Mouse (Mus musculus) MEL (cell line): Measurements from ENCODE around the gene Slc23a2. TPM values are rescaled to one million over a fixed set of nuclear protein-coding genes. Genes with fewer than 3 reads are reported as not detected.

Experiments used
- DNase-seq: peaks from one replicate; pipeline ENCODE4 v3.0.0; 2011; ENCODE audit warnings: low read depth, low spot score
- H3K27ac ChIP-seq: 2 replicates; pipeline ENCODE4 v1.5.1; 2012; ENCODE audit warnings: low read depth, mild to moderate bottlenecking, control low read depth, low read length, moderate library complexity; ENCODE audit not compliant: control insufficient read depth
- H3K27me3 ChIP-seq, 2 experiments: fragments of 150-350 bp in 1 of 2; sonication (generic) in 1 of 2; 2 replicates each; pipeline ENCODE4 v1.6.1; 2012; ENCODE audit warnings: low read length in 2 of 2, mild to moderate bottlenecking in 2 of 2, improper control_type of control experiment in 1 of 2, moderate library complexity in 1 of 2; ENCODE audit not compliant: insufficient read depth in 2 of 2, control insufficient read depth in 1 of 2
- H3K36me3 ChIP-seq, 2 experiments: 2 replicates each; pipeline ENCODE4 v1.6.1; 2012 to 2014; ENCODE audit warnings: low read length in 2 of 2, improper control_type of control experiment in 1 of 2, inconsistent platforms in 1 of 2, mild to moderate bottlenecking in 1 of 2; ENCODE audit not compliant: insufficient read depth in 2 of 2, control insufficient read depth in 1 of 2
- H3K4me1 ChIP-seq, 2 experiments: fragments of 150-350 bp in 1 of 2; sonication (generic) in 1 of 2; 2 replicates each; pipeline ENCODE4 v1.6.1; 2012; ENCODE audit warnings: low read length in 2 of 2, improper control_type of control experiment in 1 of 2, mild to moderate bottlenecking in 1 of 2; ENCODE audit not compliant: insufficient read depth in 2 of 2, control insufficient read depth in 1 of 2
- H3K4me3 ChIP-seq, 2 experiments: fragments of 150-350 bp in 1 of 2; sonication (generic) in 1 of 2; 2 replicates each; pipeline ENCODE4 v1.5.1; 2012; ENCODE audit warnings: low read depth in 2 of 2, low read length in 2 of 2, mild to moderate bottlenecking in 2 of 2, moderate library complexity in 2 of 2, control low read depth in 1 of 2, improper control_type of control experiment in 1 of 2; ENCODE audit not compliant: control insufficient read depth in 1 of 2, insufficient read depth in 1 of 2
- H3K79me2 ChIP-seq: 2 replicates; pipeline ENCODE4 v1.6.1; 2012; ENCODE audit warnings: mild to moderate bottlenecking, low read length, moderate library complexity; ENCODE audit not compliant: control insufficient read depth, poor library complexity, insufficient read depth
- H3K9ac ChIP-seq: 2 replicates; pipeline ENCODE4 v1.6.1; 2012; ENCODE audit warnings: low read depth, mild to moderate bottlenecking, control low read depth, low read length, moderate library complexity; ENCODE audit not compliant: control insufficient read depth, poor library complexity, severe bottlenecking
- H3K9me3 ChIP-seq: fragments of 150-350 bp; sonication (generic); replicated peaks from 2 replicates; pipeline ENCODE4 v1.6.1; 2012; ENCODE audit warnings: mild to moderate bottlenecking, low read length, improper control_type of control experiment, moderate library complexity; ENCODE audit not compliant: insufficient read depth
- CHD1 ChIP-seq: IDR thresholded peaks from 2 replicates; pipeline ENCODE4 v1.6.1; 2012; ENCODE audit warnings: low read depth, mild to moderate bottlenecking, inconsistent platforms, low read length, improper control_type of control experiment
- CHD2 ChIP-seq: IDR thresholded peaks from 2 replicates; pipeline ENCODE4 v1.6.1; 2011; ENCODE audit warnings: low read length, improper control_type of control experiment
- ELF1 ChIP-seq: IDR thresholded peaks from 2 replicates; pipeline ENCODE4 v1.6.1; 2014; ENCODE audit warnings: low read depth, mild to moderate bottlenecking, inconsistent platforms, low read length, improper control_type of control experiment, moderate library complexity
- EP300 ChIP-seq, 2 experiments: IDR thresholded peaks; 2 replicates each; pipeline ENCODE4 v1.6.1; 2011; ENCODE audit warnings: improper control_type of control experiment in 2 of 2, low read length in 2 of 2, low read depth in 1 of 2, mild to moderate bottlenecking in 1 of 2
- ETS1 ChIP-seq: IDR thresholded peaks from 2 replicates; pipeline ENCODE4 v1.6.1; 2012; ENCODE audit warnings: low read depth, mild to moderate bottlenecking, inconsistent platforms, low read length, improper control_type of control experiment, moderate library complexity
- GATA1 ChIP-seq: IDR thresholded peaks from 2 replicates; pipeline ENCODE4 v1.6.1; 2011; ENCODE audit warnings: low read depth, low read length, improper control_type of control experiment
- KAT2A ChIP-seq: conservative IDR thresholded peaks from 2 replicates; pipeline ENCODE4 v1.6.1; 2012; ENCODE audit warnings: low read depth, low read length, improper control_type of control experiment, inconsistent platforms
- MAX ChIP-seq: IDR thresholded peaks from 2 replicates; pipeline ENCODE4 v1.6.1; 2011; ENCODE audit warnings: low read length, improper control_type of control experiment
- MAZ ChIP-seq: IDR thresholded peaks from 2 replicates; pipeline ENCODE4 v1.6.1; 2012; ENCODE audit warnings: low read depth, mild to moderate bottlenecking, inconsistent platforms, low read length, improper control_type of control experiment
- MXI1 ChIP-seq: IDR thresholded peaks from 2 replicates; pipeline ENCODE4 v1.6.1; 2011; ENCODE audit warnings: mild to moderate bottlenecking, low read depth, low read length, improper control_type of control experiment
- MYC ChIP-seq: IDR thresholded peaks from 2 replicates; pipeline ENCODE4 v1.6.1; 2011; ENCODE audit warnings: low read depth, mild to moderate bottlenecking, low read length, improper control_type of control experiment, moderate library complexity
- NELFE ChIP-seq: IDR thresholded peaks from 2 replicates; pipeline ENCODE4 v1.6.1; 2011; ENCODE audit warnings: low read depth, low read length, improper control_type of control experiment
- NRF1 ChIP-seq: IDR thresholded peaks from 2 replicates; pipeline ENCODE4 v1.6.1; 2014; ENCODE audit warnings: low read depth, mild to moderate bottlenecking, inconsistent platforms, low read length, improper control_type of control experiment, moderate library complexity; ENCODE audit not compliant: poor library complexity, insufficient read depth, severe bottlenecking
- POLR2AphosphoS2 ChIP-seq: IDR thresholded peaks from 2 replicates; pipeline ENCODE4 v1.6.1; 2011; ENCODE audit warnings: low read length, improper control_type of control experiment
- POLR2AphosphoS5 ChIP-seq: IDR thresholded peaks from 2 replicates; pipeline ENCODE4 v1.6.1; 2012; ENCODE audit warnings: low read depth, borderline replicate concordance, mild to moderate bottlenecking, inconsistent platforms, low read length, moderate library complexity, mixed read lengths
- RCOR1 ChIP-seq: IDR thresholded peaks from 2 replicates; pipeline ENCODE4 v1.6.1; 2012; ENCODE audit warnings: low read depth, mild to moderate bottlenecking, inconsistent platforms, low read length, improper control_type of control experiment
- SIN3A ChIP-seq: IDR thresholded peaks from 2 replicates; pipeline ENCODE4 v1.6.1; 2012; ENCODE audit warnings: low read length, improper control_type of control experiment, inconsistent platforms
- TAL1 ChIP-seq: IDR thresholded peaks from 2 replicates; pipeline ENCODE4 v1.6.1; 2012; ENCODE audit warnings: mild to moderate bottlenecking, inconsistent platforms, low read length, moderate library complexity, mixed read lengths
- TBP ChIP-seq: IDR thresholded peaks from 2 replicates; pipeline ENCODE4 v1.8.0; 2011; ENCODE audit warnings: low read depth, low read length, improper control_type of control experiment
- TCF12 ChIP-seq: IDR thresholded peaks from 2 replicates; pipeline ENCODE4 v1.6.1; 2014; ENCODE audit warnings: low read depth, mild to moderate bottlenecking, inconsistent platforms, low read length, improper control_type of control experiment, moderate library complexity
- USF1 ChIP-seq: IDR thresholded peaks from 2 replicates; pipeline ENCODE4 v1.6.1; 2014; ENCODE audit warnings: low read depth, mild to moderate bottlenecking, inconsistent platforms, low read length, improper control_type of control experiment, moderate library complexity
- USF2 ChIP-seq, 2 experiments: IDR thresholded peaks; 2 replicates each; pipeline ENCODE4 v1.6.1; 2011 to 2012; ENCODE audit warnings: improper control_type of control experiment in 2 of 2, low read length in 2 of 2, borderline replicate concordance in 1 of 2, inconsistent platforms in 1 of 2, low read depth in 1 of 2, mild to moderate bottlenecking in 1 of 2; ENCODE audit not compliant: insufficient read depth in 1 of 2
- ZC3H11A ChIP-seq: IDR thresholded peaks from 2 replicates; pipeline ENCODE4 v1.6.1; 2012; ENCODE audit warnings: low read depth, mild to moderate bottlenecking, inconsistent platforms, low read length, improper control_type of control experiment
- ZKSCAN1 ChIP-seq: IDR thresholded peaks from 2 replicates; pipeline ENCODE4 v1.6.1; 2012; ENCODE audit warnings: low read depth, mild to moderate bottlenecking, inconsistent platforms, low read length, improper control_type of control experiment, moderate library complexity
- ZNF384 ChIP-seq: IDR thresholded peaks from 2 replicates; pipeline ENCODE4 v1.6.1; 2012; ENCODE audit warnings: low read depth, mild to moderate bottlenecking, inconsistent platforms, low read length, improper control_type of control experiment
- polyA plus RNA-seq, 2 experiments: library from polyadenylated mRNA; stranded (reverse) in 1 of 2; unstranded in 1 of 2; fragments of >175 nt in 1 of 2; fragments of >200 nt in 1 of 2; gene quantifications; 2 replicates each; pipeline versions ENCODE4 v1.2.1 to v1.2.4; 2012; ENCODE audit warnings: low replicate concordance in 2 of 2, low read depth in 1 of 2; ENCODE audit not compliant: insufficient read length in 2 of 2, insufficient read depth in 1 of 2, missing spikeins in 1 of 2
- total RNA-seq: library from RNA; depleted of rRNA; stranded (reverse); fragments of 300-350 nt; gene quantifications from 2 replicates; pipeline ENCODE4 v1.2.3, GENCODE M21; 2012

Gene Slc23a2
- total and polyA plus RNA-seq, 3 experiments, result 7.9 to 10.3 TPM; not detected in 1

GRCm38 (mm10) chr2:132049921-132050320 lies 95.0 kb downstream of the Slc23a2 start:
- H3K36me3 ChIP-seq, result peaks cover 0 to 6% of the 10 kb centered on the region in 2 experiments; a peak in 2 of 4 replicates
- peaks cover 4 to 19% of the 10 kb centered on the region in 2 experiments for H3K4me1 ChIP-seq
- no peak for DNase-seq
- no peak overlapping the region for H3K9ac ChIP-seq
- H3K4me3 ChIP-seq, result no peak overlapping the region
- H3K27me3 ChIP-seq, result peaks cover 0 to 1% of the 10 kb centered on the region in 2 experiments; a peak in 1 of 4 replicates
- H3K9me3 ChIP-seq, result no peaks in the 10 kb centered on the region
- H3K79me2 ChIP-seq, result no peaks in the 10 kb centered on the region
- TF ChIP-seq CHD1, result no peak
- no peak for TF ChIP-seq ZC3H11A
- TF ChIP-seq NELFE, result no peak
- TF ChIP-seq ZNF384, result no peak
- no peak for TF ChIP-seq TAL1
- TF ChIP-seq ZKSCAN1, result no peak
- TF ChIP-seq CHD2, result no peak
- TF ChIP-seq ETS1, result no peak
- no peak for TF ChIP-seq GATA1
- TF ChIP-seq TBP, result no peak
- no peak for TF ChIP-seq MYC
- TF ChIP-seq MAZ, result no peak
- TF ChIP-seq TCF12, result no peak
- TF ChIP-seq NRF1, result no peak
- no peak overlapping the region for H3K27ac ChIP-seq

DNA sequence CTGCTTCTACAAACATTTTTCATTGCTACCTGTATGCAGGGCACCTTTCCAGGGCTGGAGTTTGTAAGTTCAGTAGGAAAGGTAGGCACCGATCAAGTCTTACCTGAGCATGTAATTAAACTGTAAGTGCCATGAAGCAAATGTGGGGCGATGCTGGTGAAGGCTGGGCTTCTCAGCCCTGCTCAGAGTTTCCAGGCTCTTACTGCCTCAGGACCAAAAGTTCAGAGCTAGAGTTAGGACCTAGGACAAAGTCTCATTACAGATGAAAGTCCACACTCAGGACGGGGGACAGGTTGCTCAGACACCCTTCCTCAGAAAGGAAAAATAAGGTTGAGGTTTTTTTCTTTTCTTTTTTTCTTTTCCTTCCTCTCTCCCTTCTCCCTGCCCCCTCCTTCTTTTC lies 95.4 kb downstream of the Slc23a2 start:
- Histone ChIP-seq H3K4me1 (peaks cover 4 to 15% of the 10 kb centered on the region in 2 experiments; a peak in 3 of 4 replicates), H3K4me3 (no peak overlapping the region), H3K9me3 (no peaks in the 10 kb centered on the region), H3K36me3 (peaks cover 0 to 5% of the 10 kb centered on the region in 2 experiments; a peak in 2 of 4 replicates), H3K27me3 (peaks cover 0 to 2% of the 10 kb centered on the region in 2 experiments; a peak in 1 of 4 replicates), H3K9ac (no peak overlapping the region), H3K79me2 (no peaks in the 10 kb centered on the region), H3K27ac (no peak overlapping the region)
- no peak for DNase-seq
- no peak for TF ChIP-seq TAL1
- TF ChIP-seq SIN3A, result no peak
- TF ChIP-seq KAT2A, result no peak
- TF ChIP-seq USF1, result no peak
- TF ChIP-seq TCF12, result no peak
- TF ChIP-seq RCOR1, result no peak
- TF ChIP-seq ZC3H11A, result no peak
- TF ChIP-seq MXI1, result no peak
- TF ChIP-seq NELFE, result no peak
- TF ChIP-seq MAX, result no peak
- no peak for TF ChIP-seq MAZ
- TF ChIP-seq POLR2AphosphoS2, result no peak
- no peak for TF ChIP-seq EP300 (IDR thresholded peaks at IDR 0.05; ENCODE audit: low read depth in 1 of 2, low read length in 2 of 2)
- no peak for TF ChIP-seq ELF1
- no peak for TF ChIP-seq USF2 (IDR thresholded peaks at IDR 0.05; ENCODE audit: borderline replicate concordance in 1 of 2, insufficient read depth in 1 of 2, low read depth in 1 of 2, low read length in 2 of 2)
- TF ChIP-seq POLR2AphosphoS5, result no peak
- TF ChIP-seq TBP, result no peak
- TF ChIP-seq CHD2, result no peak
- no peak for TF ChIP-seq MYC
